Mouse (Mus musculus): ENCODE measurements around the gene Gm20518. TPM values are rescaled to one million over a fixed set of nuclear protein-coding genes. Genes with fewer than 3 reads are reported as not detected.

The Gm20518 gene
- polyA plus RNA-seq (2012; rRNA removed) = 0.75 and 1.1 TPM in 2 replicates

GRCm38 (mm10) chr16:17891567-17891959 is at the start of gene Gm20518:
Gene Gm20518 (minus strand): TSS chr16:17891671.

DNA sequence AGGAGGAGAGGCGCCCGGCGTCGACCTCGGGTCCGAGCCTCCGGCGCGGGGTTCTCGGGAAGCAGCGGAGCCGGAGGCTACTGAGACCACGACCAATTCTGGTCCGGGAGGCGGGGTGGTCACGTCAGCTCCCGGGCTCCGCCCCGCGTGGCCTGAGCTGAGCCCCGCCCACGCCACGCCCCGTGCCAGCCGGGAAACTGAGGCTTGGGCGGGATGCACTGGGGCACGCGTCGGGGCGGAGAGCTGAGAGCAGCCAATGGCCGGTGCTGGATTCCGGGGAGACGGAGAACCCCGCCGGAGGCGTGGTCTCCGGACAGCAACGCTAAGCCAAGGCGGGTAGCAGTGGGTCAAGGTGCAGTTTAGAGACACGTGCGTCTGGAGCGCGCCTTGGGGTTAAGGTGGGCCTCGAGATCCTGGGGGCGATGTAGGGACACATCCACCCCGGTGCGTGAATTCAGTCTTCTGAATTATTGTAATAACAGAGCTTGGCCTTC is 36.7 kb upstream of the Gm20518 start, which contains the start of gene Slc25a1:
Gene Slc25a1, minus strand, starts transcription at position 133 of the 494 bp plus-strand sequence.

GRCm38 (mm10) chr16:17914307-17915249 is 23.1 kb upstream of the Gm20518 start, which contains the start of gene Gsc2:
Gene Gsc2 (minus strand): TSS chr16:17915059.

GRCm38 (mm10) chr16:17911052-17911595 is 19.7 kb upstream of the Gm20518 start, which contains the start of gene Ess2:
Gene Ess2 (minus strand): TSS chr16:17911348.

GRCm38 (mm10) chr16:17898462-17898861 is 7.0 kb upstream of the Gm20518 start, which contains the start of the genes Dgcr2 and Tssk2:
Gene Dgcr2 (minus strand): TSS chr16:17898562.
Gene Tssk2 (plus strand): TSS chr16:17898637.

DNA sequence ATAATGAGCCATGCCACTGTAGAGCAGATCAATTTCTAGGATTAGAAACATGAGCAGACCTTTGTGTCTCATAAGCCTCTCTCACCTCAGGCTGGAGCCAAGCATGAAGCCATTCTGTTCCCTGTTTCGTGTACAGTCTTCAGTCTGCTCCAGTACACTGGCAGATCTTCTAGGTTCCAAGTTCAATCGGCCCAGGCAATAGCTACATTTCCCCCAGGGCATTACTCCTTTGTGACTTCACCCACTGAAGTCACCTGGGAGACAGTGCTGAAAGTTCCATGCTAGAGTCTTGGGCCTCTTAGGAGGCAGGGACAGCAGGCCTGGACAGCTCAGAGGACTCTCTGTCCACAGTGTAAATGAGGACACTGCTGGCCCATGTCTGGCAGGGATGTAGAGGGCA is 2.5 kb upstream of the Gm20518 start, which contains the start of gene Tssk1:
Gene Tssk1, plus strand, starts transcription at position 301 of the 400 bp plus-strand sequence.

DNA sequence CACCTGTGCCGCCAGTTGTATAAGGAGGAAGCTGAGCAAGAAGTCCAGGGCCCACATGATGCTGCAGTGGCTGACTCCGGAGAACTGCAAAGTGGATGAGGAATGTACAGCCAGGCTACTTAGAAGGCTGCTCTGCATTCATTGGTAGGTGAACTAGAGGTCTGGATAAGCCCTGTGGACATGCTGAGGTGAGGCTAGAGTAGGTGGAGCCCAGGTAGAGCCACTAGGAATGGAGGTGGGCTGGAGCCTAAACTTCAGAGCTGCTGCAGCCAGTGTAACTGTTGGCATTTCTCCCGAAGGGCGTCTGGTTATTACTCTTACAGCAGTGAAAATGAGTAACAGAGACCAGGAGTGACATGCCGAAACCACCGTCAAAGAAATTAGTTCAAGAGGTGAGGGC is 53.4 kb downstream of the Gm20518 start, which contains the start of gene Car15:
Gene Car15, minus strand, starts transcription at position 314 of the 400 bp plus-strand sequence.

GRCm38 (mm10) chr16:17832821-17833220 is 58.6 kb downstream of the Gm20518 start, which contains the start of gene B830017H08Rik:
Gene B830017H08Rik (plus strand): TSS chr16:17833121.

DNA sequence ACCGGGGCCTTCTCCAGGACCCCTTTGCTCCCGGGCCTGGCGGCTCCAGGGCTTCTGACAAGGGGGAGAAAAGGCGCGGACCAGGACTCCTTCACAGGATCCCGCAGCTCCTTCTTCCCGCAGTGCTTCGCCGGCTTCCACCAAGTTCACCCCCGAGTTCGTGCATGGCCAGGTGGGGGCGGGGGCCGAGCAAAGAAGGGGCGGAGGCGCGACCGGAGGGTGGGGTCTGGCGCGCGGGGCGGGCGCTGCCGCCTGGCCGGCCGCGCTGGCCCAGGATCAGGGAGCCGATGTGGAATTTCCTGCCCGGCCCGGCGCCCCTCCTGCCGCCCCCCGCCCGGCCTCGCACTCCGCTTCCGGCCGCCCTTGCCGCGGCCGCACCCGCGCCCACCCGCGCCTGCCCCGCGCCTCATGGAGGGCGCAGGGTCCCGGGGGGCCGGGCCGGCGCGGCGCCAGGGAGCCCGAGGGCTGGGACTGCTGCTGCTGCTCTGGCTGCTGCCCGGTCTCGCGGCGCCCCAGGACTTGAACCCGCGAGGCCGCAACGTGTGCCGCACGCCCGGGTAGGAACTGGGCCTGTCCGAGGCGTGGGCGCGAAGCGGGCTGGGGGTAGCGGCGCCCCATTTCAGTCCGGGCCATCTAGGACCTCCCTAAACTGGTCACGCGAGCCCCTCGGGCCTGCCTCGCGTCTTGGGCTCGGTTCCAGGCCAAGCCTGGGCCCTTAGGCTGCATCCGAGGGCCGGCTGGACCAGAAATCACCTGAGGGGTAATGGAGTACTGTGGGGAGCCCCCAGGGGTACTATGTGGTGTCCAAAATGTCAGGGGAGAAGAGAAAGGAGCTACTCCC is 94.3 kb downstream of the Gm20518 start, which contains the start of gene Scarf2:
Gene Scarf2, plus strand, starts transcription at position 312 of the 841 bp plus-strand sequence.

Other genes with a start within 250 kb of the Gm20518 start
- 0.24 and 0.73 TPM in 2 replicates for gene Ccdc74a, start 245.2 kb downstream of the Gm20518 start, polyA plus RNA-seq (2012; rRNA removed)
- 55.4 and 63.7 TPM in 2 replicates for gene Med15, start 158.8 kb downstream of the Gm20518 start, polyA plus RNA-seq (2012; rRNA removed)
- 29.5 and 32.8 TPM in 2 replicates for gene Klhl22, start 132.1 kb downstream of the Gm20518 start, polyA plus RNA-seq (2012; rRNA removed)
- gene Scarf2, start 94.4 kb downstream of the Gm20518 start, polyA plus RNA-seq (2012; rRNA removed) = 25.6 and 36.5 TPM in 2 replicates
- gene B830017H08Rik, start 58.5 kb downstream of the Gm20518 start, polyA plus RNA-seq (2012; rRNA removed) = 0.04 TPM in 1 of 2 replicates, not detected in the other
- 9.3 and 11.1 TPM in 2 replicates for gene Car15, start 53.3 kb downstream of the Gm20518 start, polyA plus RNA-seq (2012; rRNA removed)
- 0.02 and 0.05 TPM in 2 replicates for gene Tssk1, start 2.6 kb upstream of the Gm20518 start, polyA plus RNA-seq (2012; rRNA removed)
- 75.6 and 87.2 TPM in 2 replicates for gene Dgcr2, start 6.9 kb upstream of the Gm20518 start, polyA plus RNA-seq (2012; rRNA removed)
- gene Tssk2, start 7.0 kb upstream of the Gm20518 start, polyA plus RNA-seq (2012; rRNA removed) = not detected in 2 replicates
- gene Ess2, start 19.7 kb upstream of the Gm20518 start, polyA plus RNA-seq (2012; rRNA removed) = 9.9 and 10.7 TPM in 2 replicates
- 1.9 and 3.6 TPM in 2 replicates for gene Gsc2, start 23.4 kb upstream of the Gm20518 start, polyA plus RNA-seq (2012; rRNA removed)
- gene Slc25a1, start 36.5 kb upstream of the Gm20518 start, polyA plus RNA-seq (2012; rRNA removed) = 211 and 252 TPM in 2 replicates
- gene Vpreb2, start 88.8 kb upstream of the Gm20518 start, polyA plus RNA-seq (2012; rRNA removed) = not detected in 2 replicates
- 32.9 and 53.4 TPM in 2 replicates for gene Dgcr6, start 161.2 kb upstream of the Gm20518 start, polyA plus RNA-seq (2012; rRNA removed)
- 17.1 and 18.7 TPM in 2 replicates for gene Prodh, start 198.5 kb upstream of the Gm20518 start, polyA plus RNA-seq (2012; rRNA removed)
- 8.3 and 11.5 TPM in 2 replicates for gene Rtn4r, start 236.0 kb upstream of the Gm20518 start, polyA plus RNA-seq (2012; rRNA removed)